Mouse (Mus musculus) gastrocnemius, postnatal 14 days (tissue): ENCODE measurements at regions not wholly inside any gene's neighbourhood (a gene's known extent, or its start where the extent isn't known, plus 50 kb on each side); places are given as distances from the start of the nearest gene placed in this dataset.
A peak's percentile ranks its signal among the peaks of the same experiment; 100 is the strongest.
"Not testable (repeated sequence)": the region's sequence is repeated elsewhere in the genome, so short reads cannot be mapped to it uniquely, and the experiment has no call there.

Source experiments
- DNase-seq: peaks from one replicate; pipeline ENCODE4 v3.0.0; 2021; ENCODE audit warnings: mixed read lengths
- intact Hi-C: fragments of 180-260 bp; cut with DNase I; formaldehyde crosslinking; loops from one replicate; pipeline ENCODE4 v1.15.1; 2025; ENCODE audit warnings: low total_unique reads

DNA sequence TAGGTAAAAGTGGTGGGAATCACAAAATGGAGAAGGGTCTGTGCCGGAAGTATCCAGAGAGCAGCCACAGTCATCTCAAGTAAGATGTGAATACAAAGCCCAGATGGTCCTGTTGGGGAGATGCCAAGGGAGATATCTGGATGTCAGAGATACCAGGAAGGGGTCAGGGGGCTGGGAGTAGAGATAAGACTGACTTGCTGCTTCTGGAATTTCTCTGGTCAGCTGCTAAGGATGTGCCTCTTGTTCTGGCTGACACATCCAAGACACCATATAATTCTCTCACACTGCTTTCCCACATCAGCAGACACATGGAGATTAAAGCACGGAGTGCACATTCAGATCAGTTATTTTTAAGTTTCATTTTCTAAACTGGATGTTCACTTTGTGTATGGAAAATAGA, 600.3 kb upstream of the Marcks start:
- intact Hi-C loops, result no loop called here
- no peak for DNase-seq

DNA sequence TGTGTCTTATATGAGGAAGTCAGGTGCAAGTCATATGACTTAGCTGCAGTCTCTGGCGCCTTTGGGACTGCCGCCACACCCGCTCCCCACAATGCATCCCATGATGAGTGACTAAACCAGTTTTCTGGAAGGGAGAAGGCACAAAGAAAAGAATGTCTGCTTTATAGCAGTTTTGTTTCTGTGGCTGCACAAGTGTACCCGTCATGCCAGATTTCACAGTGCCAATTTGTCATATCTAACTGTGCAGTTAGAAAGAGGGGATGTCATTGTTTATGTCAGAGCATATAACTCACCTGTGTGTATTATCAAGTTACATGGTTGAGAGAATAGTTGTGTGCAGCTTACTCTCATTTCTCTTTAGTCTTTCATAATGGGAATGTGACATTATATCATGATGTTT, 586.9 kb upstream of the Marcks start:
- intact Hi-C loops, result no loop called here
- DNase-seq, result no peak

DNA sequence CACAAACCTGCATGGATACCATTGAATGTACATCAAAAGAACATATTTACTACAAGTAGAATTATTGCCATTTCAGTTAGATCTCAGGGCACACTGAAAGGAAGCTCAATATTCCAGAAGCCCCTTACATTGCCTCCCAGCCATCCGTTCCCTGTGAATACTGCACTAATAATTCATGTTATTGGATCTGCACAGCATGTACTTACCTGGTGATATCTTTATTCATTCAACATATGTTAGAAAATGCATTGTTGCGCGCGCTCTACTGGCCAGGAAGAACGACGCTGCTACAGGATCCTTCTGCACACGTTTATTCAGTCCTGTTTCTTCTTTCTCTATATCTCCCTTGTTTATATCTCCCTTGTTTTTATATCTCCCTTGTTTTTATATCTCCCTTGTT, 586.3 kb upstream of the Marcks start:
- DNase-seq, intact Hi-C loops: not testable (repeated sequence)

- intact Hi-C loops, result no loop called here
Observed at GRCm38 (mm10) chr10:37720748-37721147, 582.0 kb upstream of the Marcks start.

DNA sequence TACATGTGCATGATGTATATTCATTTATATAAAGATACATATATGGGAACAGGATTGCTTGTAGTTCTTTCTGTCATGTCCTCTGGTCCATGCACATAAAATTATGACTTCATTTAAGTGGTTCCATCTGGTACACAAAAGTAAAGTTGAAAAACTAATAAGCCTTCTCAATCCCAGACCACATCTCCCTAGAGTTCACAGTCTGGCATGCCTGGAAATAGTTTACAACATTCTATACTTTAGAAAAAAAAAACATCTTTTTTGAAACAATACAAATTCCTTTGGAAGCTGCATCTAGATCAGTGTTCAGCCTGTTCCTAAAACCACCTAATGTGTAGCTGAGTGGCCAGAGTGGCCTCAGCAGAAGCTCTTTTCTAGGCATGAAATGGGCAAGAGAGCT, 578.2 kb upstream of the Marcks start:
- intact Hi-C loops, result no loop called here
- DNase-seq, result no peak

More at GRCm38 (mm10) chr10:37720748-37721147, 582.0 kb upstream of the Marcks start:
- DNase-seq, result peak; percentile 4

DNA sequence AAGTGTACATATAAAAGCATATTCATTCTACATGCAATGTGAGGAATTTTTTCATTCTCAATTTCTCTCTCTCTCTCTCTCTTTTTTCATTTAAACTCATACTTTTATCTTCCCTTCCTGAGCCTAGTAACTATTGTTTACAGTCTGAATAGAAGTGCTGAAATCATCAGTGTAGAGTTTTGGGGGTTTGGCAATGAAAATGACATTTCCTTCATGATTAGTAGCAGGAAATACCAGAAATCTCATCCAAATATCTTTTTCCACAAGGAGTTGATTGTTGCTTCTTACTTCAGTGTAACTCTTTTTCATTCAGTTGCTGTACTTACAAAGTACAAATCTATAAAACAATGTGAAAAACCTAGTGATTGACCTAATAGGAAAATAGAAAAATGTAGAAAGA, 572.7 kb upstream of the Marcks start:
- no peak for DNase-seq
- intact Hi-C loops, result no loop called here

GRCm38 (mm10) chr10:37694041-37694690, 555.4 kb upstream of the Marcks start:
- intact Hi-C loops, result no loop called here
- DNase-seq, result no peak

DNA sequence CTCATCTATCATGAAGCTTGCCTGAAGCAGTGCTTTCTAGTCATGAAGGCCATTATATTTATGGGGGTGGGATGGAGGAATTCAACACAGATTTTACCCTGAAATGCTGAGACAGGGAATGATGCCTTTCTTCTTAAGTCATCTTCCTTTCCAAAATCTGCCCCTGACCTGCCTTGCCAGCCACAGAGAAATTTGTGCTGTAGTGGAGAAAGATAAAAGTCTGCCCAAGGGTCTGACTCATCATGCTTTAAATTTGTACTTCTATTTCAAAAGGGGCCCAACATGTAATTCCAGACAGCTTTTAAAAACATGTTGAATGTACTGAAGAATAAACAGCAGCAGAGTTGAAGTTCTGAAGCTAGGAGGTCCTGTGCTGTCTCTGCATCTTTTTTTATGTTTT, 554.1 kb upstream of the Marcks start:
- intact Hi-C loops, result no loop called here

GRCm38 (mm10) chr10:37691939-37692338, 553.2 kb upstream of the Marcks start:
- no peak for DNase-seq
- intact Hi-C loops, result no loop called here

More for the DNA sequence above, 554.1 kb upstream of the Marcks start:
- DNase-seq, result no peak

DNA sequence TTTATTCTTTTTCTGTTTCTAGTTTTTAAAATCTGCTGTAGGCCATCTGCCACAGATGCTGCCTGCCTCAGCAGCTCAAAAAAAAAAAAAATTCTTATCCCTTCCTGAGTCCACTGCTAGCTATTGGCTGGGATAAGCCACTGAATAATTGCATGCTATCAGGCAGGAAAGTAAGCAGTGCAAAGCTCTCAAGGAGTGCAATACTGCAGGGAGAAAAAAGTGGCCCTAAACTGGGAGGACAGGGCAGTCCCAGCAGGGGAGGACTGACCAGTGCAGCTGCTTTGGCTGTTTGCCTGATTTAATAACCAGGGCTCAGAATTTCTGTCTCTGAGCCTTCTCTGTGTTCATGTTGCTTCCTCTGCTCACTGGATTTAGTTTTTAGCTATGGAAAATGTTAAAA, 544.4 kb upstream of the Marcks start:
- peak; percentile 9 for DNase-seq
- intact Hi-C loops, result no loop called here

DNA sequence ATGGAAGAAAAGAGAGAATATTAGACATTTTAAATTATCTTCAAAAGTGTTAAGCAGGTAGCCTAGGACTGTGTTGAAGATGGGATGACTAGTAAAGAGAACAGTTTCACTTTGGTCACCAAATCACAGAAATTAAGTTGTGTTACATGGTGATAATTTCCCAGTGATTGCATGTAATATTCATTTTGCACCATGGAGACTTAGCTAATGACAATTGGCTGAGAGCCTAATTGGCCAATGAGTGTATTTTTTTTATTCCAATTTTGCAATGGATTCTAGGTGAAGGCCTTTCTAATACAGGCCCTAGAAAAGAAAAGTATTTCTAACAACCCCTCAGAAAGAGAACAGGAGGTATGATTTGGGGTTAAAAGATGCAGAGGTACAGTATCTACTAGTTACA, 541.9 kb upstream of the Marcks start:
- DNase-seq, result no peak

GRCm38 (mm10) chr10:37677826-37678225, 539.1 kb upstream of the Marcks start:
- intact Hi-C loops, result no loop called here
- no peak for DNase-seq

More for the DNA sequence above, 541.9 kb upstream of the Marcks start:
- intact Hi-C loops, result no loop called here

DNA sequence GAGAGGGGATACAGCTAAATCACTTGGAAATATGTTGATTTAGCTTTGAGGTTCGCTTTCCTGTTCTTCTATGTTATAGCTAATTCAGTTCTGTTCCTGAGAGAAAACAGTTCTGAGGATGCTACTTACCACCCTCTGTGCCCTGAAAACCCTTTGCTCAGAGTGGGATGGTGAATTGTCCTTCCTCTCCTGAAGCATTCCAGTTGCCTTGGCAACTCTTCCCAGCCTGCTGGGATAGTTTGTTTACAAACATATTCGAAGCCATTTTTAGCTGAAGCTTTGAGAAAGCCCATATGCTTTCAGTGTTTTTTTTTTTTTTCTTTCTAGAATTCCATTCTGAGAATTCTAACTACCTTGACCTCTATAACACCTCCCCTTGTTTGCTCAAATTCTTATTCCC, 530.1 kb upstream of the Marcks start:
- intact Hi-C loops, result no loop called here
- no peak for DNase-seq

- intact Hi-C loops, result no loop called here
- no peak for DNase-seq
Observed at GRCm38 (mm10) chr10:37667031-37667745, 528.5 kb upstream of the Marcks start.

- intact Hi-C loops, result no loop called here
Observed at GRCm38 (mm10) chr10:37666535-37666934, 527.8 kb upstream of the Marcks start.

GRCm38 (mm10) chr10:37637001-37637562, 498.4 kb upstream of the Marcks start:
- intact Hi-C loops, result no loop called here
- no peak for DNase-seq

More at GRCm38 (mm10) chr10:37666535-37666934, 527.8 kb upstream of the Marcks start:
- no peak for DNase-seq

GRCm38 (mm10) chr10:37636421-37636820, 497.7 kb upstream of the Marcks start:
- DNase-seq, result no peak

DNA sequence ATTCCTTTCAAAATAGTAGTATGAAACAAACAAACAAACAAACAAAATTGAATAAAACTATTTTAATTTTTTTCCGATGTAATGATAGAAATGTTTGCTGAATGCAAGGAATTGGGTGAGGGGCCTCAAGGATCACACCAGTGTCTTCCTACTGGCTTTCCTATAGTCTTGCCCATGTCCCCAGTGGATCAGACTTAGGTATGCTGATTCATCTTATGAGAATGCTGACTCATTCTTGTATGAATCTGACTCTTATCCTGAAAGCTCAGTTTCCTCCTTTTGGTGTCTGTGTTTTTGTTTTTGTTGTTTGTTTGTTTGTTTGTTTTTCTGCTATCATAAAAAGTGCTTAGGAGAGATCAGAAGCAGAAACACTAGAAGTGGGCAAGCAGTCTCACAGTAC, 491.7 kb upstream of the Marcks start:
- intact Hi-C loops, result no loop called here
- no peak for DNase-seq

More at GRCm38 (mm10) chr10:37636421-37636820, 497.7 kb upstream of the Marcks start:
- intact Hi-C loops, result no loop called here

- intact Hi-C loops, result no loop called here
Observed at GRCm38 (mm10) chr10:37627900-37628299, 489.2 kb upstream of the Marcks start.

DNA sequence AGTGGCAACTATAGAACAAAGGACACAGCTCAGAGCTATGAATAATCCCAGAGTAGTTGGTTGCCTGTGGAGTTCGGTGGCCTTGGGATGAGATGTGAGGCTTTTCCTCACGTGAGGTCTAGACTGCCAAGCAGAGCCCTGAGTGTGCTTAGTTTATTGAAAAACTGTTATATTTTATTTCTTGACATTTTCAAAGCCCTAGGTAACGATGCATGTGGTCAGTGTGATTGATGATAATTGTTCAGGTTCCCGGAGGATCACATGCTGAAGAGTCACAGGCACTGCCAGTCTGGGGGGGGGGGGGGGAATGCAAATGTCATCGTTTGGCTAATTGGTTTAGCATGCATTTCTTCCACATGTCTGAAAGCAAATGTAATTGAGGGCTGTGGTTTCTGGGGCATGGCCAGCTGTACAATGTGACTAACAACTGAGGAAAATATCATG, 488.1 kb upstream of the Marcks start:
- DNase-seq, result no peak
- intact Hi-C loops, result no loop called here

More at GRCm38 (mm10) chr10:37627900-37628299, 489.2 kb upstream of the Marcks start:
- no peak for DNase-seq
